Mouse (Mus musculus): ENCODE data around the gene Zfp750. TPM values are rescaled to one million over a fixed set of nuclear protein-coding genes. Genes with fewer than 3 reads are reported as not detected.

Zfp750 gene
- polyA plus RNA-seq, 1 experiment from 2014 or later = 0.77 TPM

DNA sequence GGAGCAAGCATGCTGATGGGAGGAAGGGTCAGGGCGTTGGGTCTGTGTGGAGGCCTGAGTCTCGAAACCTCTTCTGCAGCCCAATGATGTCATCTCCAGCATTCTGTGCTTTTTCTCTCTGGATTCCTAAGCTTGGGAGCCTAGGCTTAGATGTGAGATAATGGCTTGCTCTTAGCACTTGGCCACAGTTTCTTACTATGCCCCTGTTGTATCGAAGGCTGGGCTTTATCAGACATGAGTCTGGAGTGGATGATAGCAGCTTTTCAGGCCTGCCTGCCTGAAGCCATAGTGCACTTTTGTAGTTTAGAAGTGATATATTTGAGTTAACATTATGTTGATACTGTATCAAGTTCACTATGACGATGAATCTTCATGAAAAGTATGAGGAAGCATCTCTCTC lies 17.6 kb downstream of the Zfp750 start:
- H3K4me1 ChIP-seq = no peaks in the 10 kb centered on the region
- H3K4me3 ChIP-seq (replicated peaks) = no peak overlapping the region
- no peak overlapping the region for H3K9ac ChIP-seq
- no peaks in the 10 kb centered on the region for H3K27me3 ChIP-seq
- H3K9me3 ChIP-seq (replicated peaks) = no peaks in the 10 kb centered on the region
- H3K36me3 ChIP-seq = peaks cover 53% of the 10 kb centered on the region
- H3K4me2 ChIP-seq = no peak overlapping the region
- WGBS = 90% methylated on average over 4 of the region's 4 CpGs
- no peak overlapping the region for H3K27ac ChIP-seq
- ATAC-seq (replicated peaks; ENCODE audit: low FRiP score) = no peak

DNA sequence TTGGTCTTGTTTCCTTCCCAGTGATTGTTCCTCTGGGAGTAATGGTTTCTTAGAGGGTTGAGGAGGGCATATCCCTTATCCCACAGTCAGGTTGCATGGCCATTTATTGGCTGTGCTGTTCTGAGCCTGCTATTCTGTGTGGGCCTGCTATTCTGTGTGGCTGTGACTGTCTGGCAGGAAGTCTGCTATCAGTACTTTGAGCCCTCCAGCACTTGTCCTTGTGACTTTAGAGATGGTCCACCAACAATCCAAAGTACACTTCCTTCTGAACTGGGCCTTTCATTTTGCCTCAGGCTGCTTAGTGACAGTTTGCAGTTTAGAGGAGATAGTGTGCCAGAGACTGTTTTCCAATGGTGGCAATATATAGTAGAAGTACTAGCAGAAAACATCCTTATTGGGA lies 18.5 kb downstream of the Zfp750 start:
- Histone ChIP-seq H3K27ac (no peak overlapping the region), H3K9ac (no peak overlapping the region), H3K36me3 (peaks cover 56% of the 10 kb centered on the region), H3K27me3 (no peaks in the 10 kb centered on the region), H3K4me3 (replicated peaks) (no peak overlapping the region), H3K9me3 (replicated peaks) (no peaks in the 10 kb centered on the region), H3K4me1 (no peaks in the 10 kb centered on the region), H3K4me2 (no peak overlapping the region)
- no peak for ATAC-seq (replicated peaks; ENCODE audit: low FRiP score)

DNA sequence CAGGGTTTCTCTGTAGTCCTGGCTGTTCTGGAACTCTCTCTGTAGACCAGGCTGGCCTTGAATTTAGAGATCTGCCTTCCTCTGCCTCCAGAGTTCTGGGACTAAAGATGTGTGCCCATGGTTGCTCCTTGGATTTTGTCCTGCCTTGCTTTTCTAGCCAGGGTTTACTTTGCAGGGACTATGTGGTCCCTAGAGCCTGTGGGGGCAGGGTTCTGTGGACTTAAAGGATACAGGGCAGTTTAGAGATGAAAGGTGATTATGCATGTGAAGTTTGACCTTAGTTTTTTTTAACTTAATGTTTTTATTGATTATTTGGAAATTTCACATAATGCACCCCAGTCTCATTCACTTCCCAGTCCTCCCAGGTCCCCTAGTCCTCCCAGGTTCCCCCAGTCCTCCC lies 28.5 kb downstream of the Zfp750 start:
- Histone ChIP-seq H3K36me3 (peaks cover 6% of the 10 kb centered on the region; the same call in 1 of the 2 replicates), H3K9me3 (replicated peaks) (no peaks in the 10 kb centered on the region), H3K4me2 (no peak overlapping the region), H3K27ac (no peak overlapping the region), H3K27me3 (no peaks in the 10 kb centered on the region), H3K9ac (no peak overlapping the region), H3K4me1 (no peaks in the 10 kb centered on the region), H3K4me3 (replicated peaks) (no peak overlapping the region)
- ATAC-seq (replicated peaks; ENCODE audit: low FRiP score) = no peak

DNA sequence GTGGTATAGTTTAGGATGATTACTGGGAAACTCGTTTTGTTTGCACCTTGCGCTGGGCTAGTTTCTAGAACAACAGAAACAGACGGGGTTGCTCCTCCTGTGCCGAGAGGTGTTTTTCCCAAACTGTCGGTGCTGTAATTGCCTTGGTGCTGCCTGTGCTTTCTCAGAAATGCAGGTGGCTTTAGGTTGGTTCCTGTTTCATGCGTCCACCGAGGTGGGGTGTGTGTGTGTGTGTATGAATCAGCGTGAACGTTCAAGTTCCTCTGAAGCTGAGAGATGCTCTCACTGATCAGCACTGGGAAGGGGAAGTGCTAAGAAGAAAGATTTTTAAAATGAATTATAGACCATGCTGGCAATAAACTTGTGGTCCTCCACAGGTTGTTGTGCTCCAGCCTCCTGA lies 33.3 kb downstream of the Zfp750 start:
- no peak for ATAC-seq (replicated peaks; ENCODE audit: low FRiP score)
- Histone ChIP-seq H3K27me3 (no peaks in the 10 kb centered on the region), H3K4me3 (replicated peaks) (no peak overlapping the region), H3K27ac (no peak overlapping the region), H3K4me2 (no peak overlapping the region), H3K9ac (no peak overlapping the region), H3K36me3 (no peaks in the 10 kb centered on the region; the same call in 1 of the 2 replicates), H3K4me1 (no peaks in the 10 kb centered on the region), H3K9me3 (replicated peaks) (no peaks in the 10 kb centered on the region)
- WGBS = 83% methylated on average over 9 of the region's 9 CpGs

DNA sequence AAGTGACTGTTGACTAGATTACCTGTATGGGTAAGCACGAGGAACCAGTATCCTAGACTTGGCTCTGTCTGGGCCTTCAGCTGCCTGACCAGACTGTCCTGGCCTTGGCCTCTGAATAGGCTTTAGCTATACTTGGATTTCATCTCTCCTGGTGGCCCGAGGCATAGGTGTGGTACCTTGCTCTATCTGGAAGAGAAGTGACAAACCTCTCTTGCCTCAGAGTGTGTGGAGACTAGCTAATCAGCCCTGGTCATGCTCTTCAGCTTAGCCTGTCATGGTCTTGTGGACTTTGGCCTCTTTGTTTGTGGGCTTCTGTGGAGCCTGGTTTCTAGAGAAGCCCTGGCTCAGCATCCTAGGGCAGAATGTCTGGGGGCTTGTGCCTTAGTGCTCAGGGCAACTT lies 38.0 kb downstream of the Zfp750 start:
- no peak overlapping the region for H3K4me2 ChIP-seq
- no peaks in the 10 kb centered on the region for H3K4me1 ChIP-seq
- H3K27ac ChIP-seq = no peak overlapping the region
- no peak overlapping the region for H3K4me3 ChIP-seq (replicated peaks)
- H3K9me3 ChIP-seq (replicated peaks) = no peaks in the 10 kb centered on the region
- ATAC-seq (replicated peaks; ENCODE audit: low FRiP score) = no peak
- H3K36me3 ChIP-seq = peaks cover 16% of the 10 kb centered on the region
- no peaks in the 10 kb centered on the region for H3K27me3 ChIP-seq
- no peak overlapping the region for H3K9ac ChIP-seq
- WGBS = 91% methylated on average over 2 of the region's 2 CpGs

DNA sequence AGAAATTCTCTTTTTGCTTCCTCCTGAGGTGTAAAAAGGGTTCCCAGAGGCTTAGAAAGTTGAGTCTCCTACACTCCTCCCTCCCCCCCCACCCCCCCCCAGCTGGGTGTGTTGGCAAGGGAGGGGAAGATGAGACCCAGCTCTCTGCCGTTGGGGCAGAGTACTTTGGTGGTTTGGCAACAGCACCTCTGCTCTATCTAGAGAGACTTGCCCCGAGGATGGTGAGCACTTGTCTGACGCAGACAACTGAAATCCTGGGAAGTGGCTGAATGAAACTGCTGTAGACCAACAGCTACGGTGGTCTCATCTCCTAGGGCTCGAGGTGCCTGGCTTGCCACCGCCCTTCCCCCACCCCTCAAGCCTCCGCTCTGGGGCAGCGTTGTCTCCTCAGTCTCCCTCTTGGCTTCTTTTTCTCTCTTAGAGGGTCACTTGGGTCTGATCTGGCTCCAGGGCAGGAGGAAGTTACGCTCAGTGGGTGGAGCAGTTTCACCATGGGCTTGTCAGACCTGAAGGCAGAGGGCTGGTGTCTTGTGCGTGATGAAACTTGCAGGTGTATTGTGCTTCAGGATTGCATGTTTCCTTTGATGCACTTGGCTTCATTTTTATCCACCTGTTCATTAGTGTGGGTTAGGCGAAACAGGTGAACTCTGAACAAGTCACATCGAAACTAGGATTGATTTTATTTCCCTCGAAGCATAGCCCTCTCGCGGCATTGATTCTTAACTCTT lies 39.5 kb downstream of the Zfp750 start:
- peaks cover 19% of the 10 kb centered on the region for H3K36me3 ChIP-seq
- H3K4me2 ChIP-seq = no peak overlapping the region
- ATAC-seq (replicated peaks; ENCODE audit: low FRiP score) = no peak
- no peak overlapping the region for H3K4me3 ChIP-seq (replicated peaks)
- H3K9ac ChIP-seq = no peak overlapping the region
- WGBS = 89% methylated on average over 15 of the region's 15 CpGs
- no peaks in the 10 kb centered on the region for H3K4me1 ChIP-seq
- no peak overlapping the region for H3K27ac ChIP-seq
- H3K9me3 ChIP-seq (replicated peaks) = no peaks in the 10 kb centered on the region
- H3K27me3 ChIP-seq = no peaks in the 10 kb centered on the region

DNA sequence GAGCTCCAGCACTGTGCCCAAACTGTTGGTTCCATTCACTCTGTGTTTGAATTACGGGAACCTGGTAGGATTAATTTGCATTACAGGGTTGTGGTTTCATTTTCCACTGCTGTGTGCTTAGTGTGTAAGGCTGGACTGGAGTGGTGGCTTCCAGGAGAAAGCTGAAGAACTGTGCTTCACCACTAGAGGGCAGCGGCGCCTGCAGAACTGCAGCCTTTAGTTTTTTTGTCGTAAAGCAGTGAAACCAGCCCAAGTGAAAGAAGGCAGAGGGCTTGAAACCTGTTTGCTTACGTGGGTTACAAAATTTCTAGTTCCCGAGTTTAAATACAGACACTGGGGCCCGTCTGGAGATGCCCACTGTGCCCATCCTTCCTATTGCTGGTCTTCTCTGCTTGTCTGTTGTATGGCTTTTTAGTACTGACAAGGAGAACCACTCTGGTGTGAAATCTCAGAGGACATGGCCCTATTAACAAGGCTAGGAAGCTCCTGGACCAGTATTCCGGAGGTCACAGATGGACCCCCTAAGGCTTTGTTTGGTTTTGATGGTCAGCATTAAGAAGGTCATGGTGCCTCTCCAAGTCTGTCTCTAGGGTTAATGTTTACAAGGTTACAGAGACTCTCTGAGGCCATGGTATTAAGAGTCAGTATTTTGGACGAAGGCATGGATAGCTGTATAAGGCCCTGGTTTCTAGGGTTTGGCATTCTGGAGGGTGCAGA lies 43.3 kb downstream of the Zfp750 start:
- no peak for ATAC-seq (replicated peaks; ENCODE audit: low FRiP score)
- Histone ChIP-seq H3K9ac (no peak overlapping the region), H3K4me2 (no peak overlapping the region), H3K4me1 (no peaks in the 10 kb centered on the region), H3K27me3 (no peaks in the 10 kb centered on the region), H3K9me3 (replicated peaks) (no peaks in the 10 kb centered on the region), H3K4me3 (replicated peaks) (no peak overlapping the region), H3K27ac (no peak overlapping the region), H3K36me3 (peaks cover 19% of the 10 kb centered on the region)
- 34% methylated on average over 9 of the region's 9 CpGs for WGBS

DNA sequence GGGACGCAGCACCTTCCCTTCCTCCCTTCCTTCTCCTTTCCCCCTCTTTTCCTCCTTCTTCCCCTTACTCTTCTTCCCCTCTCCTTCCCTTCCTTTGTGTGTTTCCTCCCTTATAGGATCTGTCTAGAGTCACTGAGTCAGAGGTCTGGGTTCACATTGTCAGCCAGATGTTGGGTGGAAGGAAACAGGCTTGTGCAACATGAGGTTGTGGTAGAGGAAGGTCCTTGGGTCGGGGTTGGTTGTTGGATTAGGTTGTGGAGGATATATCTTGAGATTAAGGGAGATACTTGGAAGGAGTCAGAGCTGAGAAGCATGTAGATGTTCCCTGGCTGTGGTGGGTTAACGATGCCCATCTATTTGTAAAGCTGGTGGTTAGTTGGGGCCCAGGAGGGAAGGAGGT lies 44.3 kb downstream of the Zfp750 start:
- Histone ChIP-seq H3K4me2 (no peak overlapping the region), H3K36me3 (peaks cover 19% of the 10 kb centered on the region), H3K27me3 (no peaks in the 10 kb centered on the region), H3K4me1 (no peaks in the 10 kb centered on the region), H3K9me3 (replicated peaks) (no peaks in the 10 kb centered on the region), H3K9ac (no peak overlapping the region), H3K4me3 (replicated peaks) (no peak overlapping the region), H3K27ac (no peak overlapping the region)
- 76% methylated on average over 3 of the region's 3 CpGs for WGBS
- no peak for ATAC-seq (replicated peaks; ENCODE audit: low FRiP score)

DNA sequence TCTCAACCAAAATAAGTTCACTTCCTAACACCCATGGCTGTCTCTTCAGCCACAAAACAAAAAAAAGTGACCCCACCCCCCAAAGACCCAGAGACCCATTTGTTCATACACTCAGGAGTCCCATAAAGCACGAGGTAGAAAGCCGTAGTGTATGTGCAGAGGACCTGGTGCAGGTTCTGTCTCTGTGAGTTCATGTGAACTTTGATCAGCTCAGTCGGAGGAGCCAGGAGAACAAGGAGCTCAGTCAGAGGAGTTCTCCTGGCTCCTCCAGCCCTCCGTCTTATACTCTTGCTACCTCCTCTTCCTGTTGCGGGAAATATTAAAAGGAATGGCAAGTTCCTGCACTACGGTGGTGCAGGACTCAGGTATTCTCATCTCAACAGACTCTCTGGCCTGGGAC lies 51.7 kb downstream of the Zfp750 start:
- Histone ChIP-seq H3K4me2 (no peak overlapping the region), H3K4me1 (no peaks in the 10 kb centered on the region)

More for the DNA sequence above, 51.7 kb downstream of the Zfp750 start:
- Histone ChIP-seq H3K27me3 (no peaks in the 10 kb centered on the region), H3K36me3 (peaks cover 38% of the 10 kb centered on the region), H3K9me3 (replicated peaks) (no peaks in the 10 kb centered on the region), H3K9ac (no peak overlapping the region), H3K27ac (no peak overlapping the region), H3K4me3 (replicated peaks) (no peak overlapping the region)
- no peak for ATAC-seq (replicated peaks; ENCODE audit: low FRiP score)
- 90% methylated on average over 6 of the region's 6 CpGs for WGBS

Other genes starting within 250 kb of the Zfp750 start
- 87.5 and 90.5 TPM in 2 replicates for gene Wdr45b, start 164.9 kb downstream of the Zfp750 start, polyA plus RNA-seq (2015; fragmentation: Nextera tagmentation; extraction: Ambion mirVana)
- gene Rab40b, start 131.1 kb downstream of the Zfp750 start, polyA plus RNA-seq (2015; fragmentation: Nextera tagmentation; extraction: Ambion mirVana) = 5.5 and 6.8 TPM in 2 replicates
- gene Fn3krp, start 97.9 kb downstream of the Zfp750 start, polyA plus RNA-seq (2015; fragmentation: Nextera tagmentation; extraction: Ambion mirVana) = 8.7 and 9.9 TPM in 2 replicates
- gene Fn3k, start 84.4 kb downstream of the Zfp750 start, polyA plus RNA-seq (2015; fragmentation: Nextera tagmentation; extraction: Ambion mirVana) = 2.6 and 2.7 TPM in 2 replicates
- gene Tbcd, start 67.4 kb downstream of the Zfp750 start, polyA plus RNA-seq (2015; fragmentation: Nextera tagmentation; extraction: Ambion mirVana) = 33.9 and 37.4 TPM in 2 replicates
- 7.0 and 8.0 TPM in 2 replicates for gene B3gntl1, start 153.8 kb upstream of the Zfp750 start, polyA plus RNA-seq (2015; fragmentation: Nextera tagmentation; extraction: Ambion mirVana)
- gene Metrnl, start 182.2 kb upstream of the Zfp750 start, polyA plus RNA-seq (2015; fragmentation: Nextera tagmentation; extraction: Ambion mirVana) = 23.3 and 24.2 TPM in 2 replicates